Mouse (Mus musculus) intestine, postnatal 0 days (tissue): ENCODE data around the gene Gm44790. TPM values are rescaled to one million over a fixed set of nuclear protein-coding genes. Genes with fewer than 3 reads are reported as not detected.

ENCODE experiments used
- ATAC-seq: fragments of 200-750 bp; cut with Nextera tagmentation; 2 replicates; pipeline ENCODE4 v1.8.0; 2017; ENCODE audit warnings: mild to moderate bottlenecking, moderate TSS enrichment, moderate library complexity
- H3K27ac ChIP-seq: fragments of 300-500 bp; sonication (generic); 2 replicates; pipeline ENCODE4 v1.5.1; 2014; ENCODE audit warnings: mild to moderate bottlenecking, low read depth, low read length, moderate library complexity
- H3K27me3 ChIP-seq: fragments of 300-500 bp; sonication (generic); replicated peaks from 2 replicates; pipeline ENCODE4 v1.6.1; 2014; ENCODE audit warnings: low read length, mixed read lengths; ENCODE audit not compliant: control insufficient read depth, insufficient read depth
- H3K36me3 ChIP-seq: fragments of 300-500 bp; sonication (generic); 2 replicates; pipeline ENCODE4 v1.6.1; 2014; ENCODE audit warnings: mild to moderate bottlenecking, moderate library complexity; ENCODE audit not compliant: control insufficient read depth, insufficient read depth
- H3K4me1 ChIP-seq: fragments of 300-500 bp; sonication (generic); replicated peaks from 2 replicates; pipeline ENCODE4 v1.6.1; 2014; ENCODE audit warnings: antibody characterized with exemption, low read length, mixed read lengths; ENCODE audit not compliant: control insufficient read depth, insufficient read depth
- H3K4me2 ChIP-seq: fragments of 300-500 bp; sonication (generic); replicated peaks from 2 replicates; pipeline ENCODE4 v1.6.1; 2014; ENCODE audit warnings: low read depth, mild to moderate bottlenecking, moderate library complexity
- H3K4me3 ChIP-seq: fragments of 300-500 bp; sonication (generic); 2 replicates; pipeline ENCODE4 v1.5.1; 2014; ENCODE audit warnings: low read depth, low read length
- H3K9ac ChIP-seq: fragments of 300-500 bp; sonication (generic); 2 replicates; pipeline ENCODE4 v1.6.1; 2014; ENCODE audit warnings: mild to moderate bottlenecking, low read depth, low read length
- H3K9me3 ChIP-seq: fragments of 300-500 bp; sonication (generic); 2 replicates; pipeline ENCODE4 v1.6.1; 2016; ENCODE audit warnings: mixed run types; ENCODE audit not compliant: control insufficient read depth
- CTCF ChIP-seq: sonication (generic); IDR thresholded peaks from 2 replicates; pipeline ENCODE4 v1.5.1; 2016; ENCODE audit warnings: low read depth, mild to moderate bottlenecking, control low read depth, antibody characterized with exemption, moderate library complexity
- WGBS: fragments of 180-500 bp; shearing (Covaris S2); extraction: QIAGEN DNeasy Blood & Tissue Kit; methylation state at CpG from one replicate; pipeline ENCODE4 v1.1.7; 2014; 5-methylcytosine and 5-hydroxymethylcytosine counted together
- polyA plus RNA-seq: library from polyadenylated mRNA; unstranded; fragments of >200 nt; fragmentation: Nextera tagmentation; extraction: Ambion mirVana; gene quantifications from 2 replicates; pipeline ENCODE4 v1.2.1, GENCODE M21; 2015

Gene Gm44790
- polyA plus RNA-seq, 1 experiment from 2014 or later, result not detected

- no peak overlapping the region for H3K4me3 ChIP-seq
- no peaks in the 10 kb centered on the region for H3K9me3 ChIP-seq
- no peak overlapping the region for H3K9ac ChIP-seq
- no peak overlapping the region; the same call in 1 of the 2 replicates for H3K4me2 ChIP-seq
- no peak for TF ChIP-seq CTCF
- peaks cover 25% of the 10 kb centered on the region for H3K36me3 ChIP-seq
- 0 out of 2 replicates have a peak, but pooled peaks cover 10% of the 10 kb centered on the region for H3K4me1 ChIP-seq
- no peak for ATAC-seq
- H3K27me3 ChIP-seq, result no peaks in the 10 kb centered on the region
- H3K27ac ChIP-seq, result no peak overlapping the region
- 90% methylated on average over 9 of the region's 9 CpGs for WGBS
Observed at GRCm38 (mm10) chr6:86395021-86395420, 31.4 kb upstream of the Gm44790 start.

GRCm38 (mm10) chr6:86395969-86396368 lies 30.5 kb upstream of the Gm44790 start:
- no peak overlapping the region for H3K9ac ChIP-seq
- H3K36me3 ChIP-seq, result peaks cover 15% of the 10 kb centered on the region
- 0 out of 2 replicates have a peak, but pooled peaks cover 10% of the 10 kb centered on the region for H3K4me1 ChIP-seq
- no peak for ATAC-seq
- WGBS, result 21% methylated on average over 10 of the region's 10 CpGs
- no peaks in the 10 kb centered on the region for H3K9me3 ChIP-seq
- H3K27ac ChIP-seq, result no peak overlapping the region
- H3K4me2 ChIP-seq, result peak overlapping the region; percentile 79
- no peak for TF ChIP-seq CTCF
- peak overlapping the region; percentile 98 for H3K4me3 ChIP-seq
- H3K27me3 ChIP-seq, result no peaks in the 10 kb centered on the region

GRCm38 (mm10) chr6:86396581-86397256 lies 29.7 kb upstream of the Gm44790 start, which contains the start of gene Pcyox1:
Pcyox1 (minus strand) TSS chr6:86397154.
- ATAC-seq, result peak; percentile 83
- H3K4me1 ChIP-seq, result 0 out of 2 replicates have a peak, but pooled peaks cover 10% of the 10 kb centered on the region
- H3K9ac ChIP-seq, result peak within 1 kb of the TSS; percentile 77
- peak within 1 kb of the TSS; percentile 89 for H3K27ac ChIP-seq
- H3K4me3 ChIP-seq, result peak within 1 kb of the TSS; percentile 98
- H3K36me3 ChIP-seq, result peaks cover 9% of the 10 kb centered on the region
- H3K9me3 ChIP-seq, result no peaks in the 10 kb centered on the region
- H3K27me3 ChIP-seq, result no peaks in the 10 kb centered on the region
- TF ChIP-seq CTCF, result no peak
- peak within 1 kb of the TSS; percentile 79 for H3K4me2 ChIP-seq
- WGBS, result under 1% methylated on average over 49 of the region's 51 CpGs

GRCm38 (mm10) chr6:86397257-86397980 lies 29.0 kb upstream of the Gm44790 start:
- no peak for TF ChIP-seq CTCF

GRCm38 (mm10) chr6:86398986-86399385 lies 27.5 kb upstream of the Gm44790 start:
- WGBS, result 89% methylated on average over 2 of the region's 2 CpGs
- H3K36me3 ChIP-seq, result no peaks in the 10 kb centered on the region
- no peak for ATAC-seq
- no peak overlapping the region for H3K4me3 ChIP-seq
- 0 out of 2 replicates have a peak, but pooled peaks cover 10% of the 10 kb centered on the region for H3K4me1 ChIP-seq
- no peak overlapping the region for H3K27ac ChIP-seq
- H3K9me3 ChIP-seq, result no peaks in the 10 kb centered on the region
- TF ChIP-seq CTCF, result no peak
- no peak overlapping the region for H3K4me2 ChIP-seq
- no peaks in the 10 kb centered on the region for H3K27me3 ChIP-seq
- H3K9ac ChIP-seq, result no peak overlapping the region

More at GRCm38 (mm10) chr6:86397257-86397980, 29.0 kb upstream of the Gm44790 start:
- Histone ChIP-seq H3K27me3 (no peaks in the 10 kb centered on the region), H3K27ac (peak overlapping the region; percentile 89; the same call in 1 of the 2 replicates), H3K9ac (peak overlapping the region; percentile 77), H3K4me3 (peak overlapping the region; percentile 98), H3K9me3 (no peaks in the 10 kb centered on the region), H3K4me2 (peak overlapping the region; percentile 79), H3K4me1 (0 out of 2 replicates have a peak, but pooled peaks cover 10% of the 10 kb centered on the region), H3K36me3 (peaks cover 4% of the 10 kb centered on the region; the same call in 1 of the 2 replicates)
- ATAC-seq, result no peak
- 2% methylated on average over 14 of the region's 14 CpGs for WGBS

GRCm38 (mm10) chr6:86399995-86400394 lies 26.5 kb upstream of the Gm44790 start:
- Histone ChIP-seq H3K4me3 (no peak overlapping the region), H3K9me3 (no peaks in the 10 kb centered on the region), H3K4me2 (no peak overlapping the region), H3K27me3 (no peaks in the 10 kb centered on the region), H3K9ac (no peak overlapping the region), H3K27ac (no peak overlapping the region), H3K4me1 (0 out of 2 replicates have a peak, but pooled peaks cover 10% of the 10 kb centered on the region), H3K36me3 (no peaks in the 10 kb centered on the region)
- 41% methylated on average over 2 of the region's 2 CpGs for WGBS
- no peak for TF ChIP-seq CTCF
- ATAC-seq, result no peak
